Mouse (Mus musculus): ENCODE measurements around the gene Ppp2r5a. TPM values are rescaled to one million over a fixed set of nuclear protein-coding genes. Genes with fewer than 3 reads are reported as not detected.

Ppp2r5a gene
- total and polyA plus RNA-seq, 2 experiments from 2014 or later, result 11.5 to 36.6 TPM

GRCm38 (mm10) chr1:191330356-191330755 is 72.7 kb downstream of the Ppp2r5a start:
- 89% methylated on average over 4 of the region's 4 CpGs for WGBS
- Histone ChIP-seq H3K4me1 (ENCODE audit: insufficient read depth) (peaks cover 20% of the 10 kb centered on the region), H3K4me2 (ENCODE audit: low read depth) (no peak overlapping the region), H3K4me3 (ENCODE audit: low read depth, low read length) (no peak overlapping the region), H3K9ac (no peak overlapping the region), H3K27me3 (ENCODE audit: insufficient read depth, low read length) (no peaks in the 10 kb centered on the region), H3K9me3 (ENCODE audit: low read length) (no peaks in the 10 kb centered on the region), H3K36me3 (ENCODE audit: insufficient read depth) (peaks cover 24% of the 10 kb centered on the region), H3K27ac (ENCODE audit: low read depth, low read length) (no peak overlapping the region)
- DNase-seq (no peak), ATAC-seq (no peak)
- TF ChIP-seq CTCF (IDR thresholded peaks at IDR 0.05; ENCODE audit: low read depth), result no peak

GRCm38 (mm10) chr1:191328019-191328441 is 75.0 kb downstream of the Ppp2r5a start:
- H3K9ac ChIP-seq, result no peak overlapping the region
- H3K9me3 ChIP-seq (ENCODE audit: low read length), result no peaks in the 10 kb centered on the region
- H3K4me3 ChIP-seq (ENCODE audit: low read depth, low read length), result no peak overlapping the region
- peaks cover 20% of the 10 kb centered on the region for H3K4me1 ChIP-seq (ENCODE audit: insufficient read depth)
- peaks cover 10% of the 10 kb centered on the region for H3K36me3 ChIP-seq (ENCODE audit: insufficient read depth)
- no peaks in the 10 kb centered on the region for H3K27me3 ChIP-seq (ENCODE audit: insufficient read depth, low read length)
- H3K27ac ChIP-seq (ENCODE audit: low read depth, low read length), result no peak overlapping the region
- no peak for TF ChIP-seq CTCF (IDR thresholded peaks at IDR 0.05; ENCODE audit: low read depth)
- peak overlapping the region; percentile 86 for H3K4me2 ChIP-seq (ENCODE audit: low read depth)
- DNase-seq (no peak), ATAC-seq (no peak)
- 50% methylated on average over 8 of the region's 8 CpGs for WGBS

GRCm38 (mm10) chr1:191327258-191327657 is 75.8 kb downstream of the Ppp2r5a start:
- Histone ChIP-seq H3K27me3 (ENCODE audit: insufficient read depth, low read length) (no peaks in the 10 kb centered on the region), H3K9ac (no peak overlapping the region), H3K4me3 (ENCODE audit: low read depth, low read length) (peak overlapping the region; percentile 91), H3K4me2 (ENCODE audit: low read depth) (peak overlapping the region; percentile 86), H3K36me3 (ENCODE audit: insufficient read depth) (peaks cover 8% of the 10 kb centered on the region; the same call in 1 of the 2 replicates), H3K9me3 (ENCODE audit: low read length) (no peaks in the 10 kb centered on the region), H3K4me1 (ENCODE audit: insufficient read depth) (peaks cover 20% of the 10 kb centered on the region), H3K27ac (ENCODE audit: low read depth, low read length) (no peak overlapping the region)
- WGBS, result 71% methylated on average over 8 of the region's 8 CpGs
- DNase-seq (no peak), ATAC-seq (no peak)
- no peak for TF ChIP-seq CTCF (IDR thresholded peaks at IDR 0.05; ENCODE audit: low read depth)

- no peaks in the 10 kb centered on the region for H3K27me3 ChIP-seq (ENCODE audit: insufficient read depth, low read length)
- under 1% methylated on average over 35 of the region's 35 CpGs for WGBS
Observed at GRCm38 (mm10) chr1:191326233-191326882, 76.7 kb downstream of the Ppp2r5a start.

GRCm38 (mm10) chr1:191325726-191326232 is 77.3 kb downstream of the Ppp2r5a start, which contains the start of gene Tmem206:
Gene Tmem206, plus strand, starts transcription at chr1:191325912.
- Histone ChIP-seq H3K27ac (ENCODE audit: low read depth, low read length) (peak within 1 kb of the TSS; percentile 95), H3K27me3 (ENCODE audit: insufficient read depth, low read length) (no peaks in the 10 kb centered on the region), H3K9me3 (ENCODE audit: low read length) (no peaks in the 10 kb centered on the region), H3K36me3 (ENCODE audit: insufficient read depth) (peaks cover 2% of the 10 kb centered on the region; the same call in 1 of the 2 replicates), H3K4me3 (ENCODE audit: low read depth, low read length) (peak within 1 kb of the TSS; percentile 91), H3K9ac (peak within 1 kb of the TSS; percentile 95), H3K4me2 (ENCODE audit: low read depth) (peak within 1 kb of the TSS; percentile 86), H3K4me1 (ENCODE audit: insufficient read depth) (peaks cover 20% of the 10 kb centered on the region)
- peak; percentile 50 for TF ChIP-seq CTCF (IDR thresholded peaks at IDR 0.05; ENCODE audit: low read depth)
- WGBS, result 2% methylated on average over 42 of the region's 42 CpGs
- ATAC-seq (peak; percentile 99), DNase-seq (peak; percentile 99)

More at GRCm38 (mm10) chr1:191326233-191326882, 76.7 kb downstream of the Ppp2r5a start:
- DNase-seq, result no peak
- Histone ChIP-seq H3K9me3 (ENCODE audit: low read length) (no peaks in the 10 kb centered on the region), H3K36me3 (ENCODE audit: insufficient read depth) (peaks cover 3% of the 10 kb centered on the region; the same call in 1 of the 2 replicates), H3K4me2 (ENCODE audit: low read depth) (peak overlapping the region; percentile 86), H3K9ac (peak overlapping the region; percentile 95), H3K4me3 (ENCODE audit: low read depth, low read length) (peak overlapping the region; percentile 91), H3K27ac (ENCODE audit: low read depth, low read length) (peak overlapping the region; percentile 95), H3K4me1 (ENCODE audit: insufficient read depth) (peaks cover 20% of the 10 kb centered on the region)
- TF ChIP-seq CTCF (IDR thresholded peaks at IDR 0.05; ENCODE audit: low read depth), result no peak
- ATAC-seq, result peak; percentile 72

- H3K4me3 ChIP-seq (ENCODE audit: low read depth, low read length), result peak overlapping the region; percentile 91; the same call in 1 of the 2 replicates
- peak overlapping the region; percentile 95 for H3K27ac ChIP-seq (ENCODE audit: low read depth, low read length)
Observed at GRCm38 (mm10) chr1:191324733-191325590, 78.1 kb downstream of the Ppp2r5a start.

More at GRCm38 (mm10) chr1:191324733-191325590, 78.1 kb downstream of the Ppp2r5a start:
- no peaks in the 10 kb centered on the region for H3K27me3 ChIP-seq (ENCODE audit: insufficient read depth, low read length)
- whole genome bisulfite sequencing, result 86% methylated on average over 7 of the region's 7 CpGs
- no peak for ATAC-seq
- H3K36me3 ChIP-seq (ENCODE audit: insufficient read depth), result no peaks in the 10 kb centered on the region
- H3K4me1 ChIP-seq (ENCODE audit: insufficient read depth), result peaks cover 20% of the 10 kb centered on the region
- peak overlapping the region; percentile 95 for H3K9ac ChIP-seq
- TF ChIP-seq CTCF (IDR thresholded peaks at IDR 0.05; ENCODE audit: low read depth), result no peak
- H3K9me3 ChIP-seq (ENCODE audit: low read length), result no peaks in the 10 kb centered on the region
- H3K4me2 ChIP-seq (ENCODE audit: low read depth), result peak overlapping the region; percentile 86
- no peak for DNase-seq
